Mouse (Mus musculus): ENCODE measurements around the gene Sftpd.

The Sftpd gene

DNA sequence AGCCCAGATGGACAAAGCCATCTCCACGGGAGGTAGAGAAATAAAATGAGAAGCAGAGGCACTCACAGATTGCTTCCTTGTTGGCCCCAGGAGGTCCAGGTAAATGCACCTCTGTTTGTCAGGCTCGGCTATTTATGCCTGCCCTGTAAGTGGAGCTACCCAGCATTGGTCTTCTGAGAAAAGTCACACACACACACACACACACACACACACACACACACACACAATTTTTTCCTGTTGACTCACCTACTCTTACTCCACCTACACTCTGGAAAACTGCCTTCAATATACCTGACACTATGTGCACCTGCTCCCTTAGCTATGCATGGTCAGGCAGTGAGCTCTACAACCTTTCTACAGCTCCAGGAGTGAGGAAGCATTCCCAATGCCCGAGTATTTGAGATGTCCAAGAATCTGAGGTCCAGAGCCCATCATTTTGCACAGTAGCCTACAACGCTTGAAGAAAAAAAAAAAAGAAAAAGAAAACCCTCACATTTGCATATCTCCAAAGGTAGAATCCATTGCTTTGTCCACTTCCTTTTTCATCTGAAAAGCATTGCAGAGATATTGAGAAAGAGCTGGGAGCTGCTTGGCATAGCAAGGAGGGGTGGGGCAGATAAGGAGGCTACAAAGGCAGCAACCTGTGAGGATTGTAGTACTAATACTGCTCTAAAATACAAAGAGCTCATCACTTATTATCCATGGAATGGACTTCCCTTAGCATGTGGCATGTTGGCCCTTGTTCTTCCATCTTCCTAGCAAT, at the start of gene Sftpd:
TSS of gene Sftpd (minus strand) at position 91 of the 763 bp plus-strand sequence.
- DNase-seq (ENCODE audit: low spot score in 2 of 2) = no peak

DNA sequence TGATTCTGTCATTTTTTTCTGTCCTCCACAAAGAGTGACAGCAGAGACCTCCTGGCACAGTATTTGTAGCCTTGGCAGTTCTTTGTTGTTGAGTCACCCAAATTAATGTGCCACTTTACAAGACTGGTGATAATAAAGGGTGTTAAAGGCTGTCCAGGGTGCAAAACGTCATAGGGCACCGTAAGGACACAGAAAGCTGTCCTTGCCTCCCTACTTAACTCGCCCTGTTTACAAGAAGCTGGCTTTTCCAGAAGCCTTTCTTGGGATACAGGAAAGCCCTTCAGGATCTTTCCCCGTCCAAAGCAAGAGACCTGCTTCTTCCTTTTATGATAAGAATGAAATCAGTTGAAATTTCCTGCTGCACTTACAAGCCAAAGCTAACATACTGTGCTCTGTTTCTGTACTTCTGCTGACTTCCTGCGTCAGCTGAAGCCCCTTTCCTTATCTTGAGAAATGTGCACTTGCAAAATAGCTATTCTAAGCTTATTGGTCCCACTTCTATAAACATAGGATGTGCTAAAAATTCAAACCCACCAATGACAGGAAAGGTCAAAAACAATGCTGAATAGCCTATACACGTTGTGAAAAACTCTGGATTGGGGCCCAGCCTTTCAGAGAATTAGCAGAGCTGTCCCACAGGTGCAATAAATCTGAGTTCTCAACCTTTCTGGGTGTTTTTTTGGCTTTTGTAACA, 13.2 kb upstream of the Sftpd start:
- peak; percentile 6 to 14 for DNase-seq (ENCODE audit: low spot score in 2 of 2)

DNA sequence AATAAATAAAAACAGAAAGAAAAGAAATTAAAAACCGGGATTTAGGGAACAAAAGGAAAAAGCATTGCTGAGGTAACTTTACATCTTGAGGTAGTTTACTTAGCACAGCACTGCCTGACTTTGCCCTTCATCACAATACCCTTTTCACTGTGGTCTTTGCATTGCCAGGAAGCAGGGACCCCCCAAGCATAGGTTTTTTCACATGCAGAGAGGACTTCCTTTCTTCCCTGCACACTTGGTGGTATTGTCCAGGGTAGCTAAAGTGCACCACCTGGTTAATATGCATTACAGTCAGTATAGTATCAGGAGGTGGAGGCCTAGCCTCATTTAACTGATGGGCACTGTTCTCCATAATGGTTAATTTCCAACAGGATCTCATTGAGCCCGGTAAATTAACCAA, 4.5 kb upstream of the Sftpd start:
- DNase-seq (ENCODE audit: low spot score in 2 of 2) = no peak

DNA sequence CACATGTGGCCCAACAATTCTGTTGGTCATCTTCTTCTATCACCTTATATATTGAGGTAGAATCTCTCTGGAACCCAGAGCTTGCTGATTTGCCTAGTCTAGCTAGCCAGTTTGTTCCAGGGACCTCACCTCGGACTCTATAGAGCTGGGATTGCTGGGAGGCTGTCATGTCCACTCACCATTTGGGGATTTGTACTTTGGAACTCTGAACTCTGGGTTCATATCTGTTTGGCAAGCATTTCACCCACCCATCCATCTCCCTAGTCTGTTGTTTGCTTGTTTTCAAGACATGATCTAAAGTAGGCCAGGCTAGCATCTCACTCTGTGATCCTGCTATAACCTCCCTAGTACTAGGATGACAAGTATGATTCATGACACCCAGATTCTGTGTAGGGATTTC, 10.1 kb downstream of the Sftpd start:
- no peak for DNase-seq (ENCODE audit: low spot score in 2 of 2)

DNA sequence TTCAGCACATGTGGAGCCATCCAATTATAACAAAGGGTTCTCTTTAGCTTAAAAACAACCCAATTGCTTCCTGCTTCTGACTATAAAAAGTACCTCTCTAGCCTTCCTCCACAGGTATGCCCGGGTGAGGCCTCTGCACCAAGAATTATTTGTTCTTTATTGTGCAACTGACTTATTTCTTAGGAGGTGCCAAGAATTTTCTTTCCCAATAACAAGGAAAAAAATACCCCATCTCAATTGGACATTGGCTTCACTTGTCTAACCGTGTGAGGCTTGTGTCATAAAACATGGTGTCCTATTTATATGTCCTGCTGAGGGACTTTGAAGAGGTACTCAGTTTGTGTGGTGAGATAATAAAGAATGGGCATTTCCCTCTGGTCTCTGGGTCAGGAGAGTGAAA, 14.4 kb downstream of the Sftpd start:
- no peak for DNase-seq (ENCODE audit: low spot score in 2 of 2)

DNA sequence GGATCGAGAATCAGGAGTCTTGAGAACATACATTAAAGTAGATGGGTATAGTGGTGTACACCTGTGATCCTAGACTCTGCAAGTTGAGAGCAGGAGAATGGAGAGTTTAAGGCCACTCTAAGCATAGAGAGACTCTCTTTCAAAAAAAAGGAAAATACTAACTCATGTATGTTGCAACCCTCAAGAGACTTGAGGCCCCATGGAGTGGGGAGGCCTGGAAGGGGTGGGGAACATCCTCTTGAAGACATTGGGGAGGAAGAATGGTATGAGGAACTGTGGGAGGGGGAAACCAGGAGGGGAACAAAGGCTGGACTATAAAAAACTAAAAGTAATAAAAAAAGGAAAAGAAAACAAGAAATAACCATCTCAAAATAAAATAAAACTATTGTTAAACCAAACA, 16.4 kb downstream of the Sftpd start:
- DNase-seq (ENCODE audit: low spot score in 2 of 2) = no peak

DNA sequence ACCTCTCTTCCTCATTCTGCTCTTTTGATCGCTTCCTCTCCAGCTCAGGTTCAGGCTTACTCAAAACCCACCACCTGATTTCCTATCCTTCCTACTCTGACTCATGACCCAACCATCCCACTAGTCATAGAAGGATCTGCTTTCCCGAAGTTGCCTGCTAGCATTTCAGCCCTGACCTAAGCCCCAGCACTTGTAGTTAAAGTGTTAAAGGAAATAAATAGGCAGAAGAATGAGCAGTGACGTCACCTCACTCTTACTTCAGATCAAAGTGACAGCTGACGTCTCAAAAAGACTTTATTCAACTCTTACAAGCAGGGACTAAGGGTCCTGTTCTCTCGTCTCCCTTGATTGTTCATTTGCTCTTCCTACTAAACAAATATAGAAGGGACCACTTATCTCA, 17.7 kb downstream of the Sftpd start:
- DNase-seq (ENCODE audit: low spot score in 2 of 2) = no peak

DNA sequence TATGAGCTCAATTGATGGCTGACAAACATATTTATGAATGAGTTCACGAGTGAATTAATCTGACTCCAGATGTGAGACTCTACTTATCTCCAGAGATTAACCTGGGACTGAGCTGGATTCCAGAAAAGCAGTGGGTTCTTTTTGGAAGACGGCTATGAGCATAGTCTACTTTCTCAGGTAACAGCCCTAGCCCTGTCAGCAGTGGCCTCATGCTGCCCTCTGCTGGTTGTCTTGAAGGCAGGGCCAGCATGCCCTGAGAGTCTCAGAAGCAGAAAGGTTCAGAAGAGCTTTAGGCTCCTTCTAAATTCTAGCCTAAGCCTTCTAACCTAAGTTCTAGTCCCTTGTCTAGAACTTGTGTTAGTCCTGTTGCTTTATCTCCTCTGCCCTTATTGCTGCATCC, 22.3 kb downstream of the Sftpd start:
- peak in 1 of 2 experiments; percentile 18 for DNase-seq (ENCODE audit: low spot score in 2 of 2)

DNA sequence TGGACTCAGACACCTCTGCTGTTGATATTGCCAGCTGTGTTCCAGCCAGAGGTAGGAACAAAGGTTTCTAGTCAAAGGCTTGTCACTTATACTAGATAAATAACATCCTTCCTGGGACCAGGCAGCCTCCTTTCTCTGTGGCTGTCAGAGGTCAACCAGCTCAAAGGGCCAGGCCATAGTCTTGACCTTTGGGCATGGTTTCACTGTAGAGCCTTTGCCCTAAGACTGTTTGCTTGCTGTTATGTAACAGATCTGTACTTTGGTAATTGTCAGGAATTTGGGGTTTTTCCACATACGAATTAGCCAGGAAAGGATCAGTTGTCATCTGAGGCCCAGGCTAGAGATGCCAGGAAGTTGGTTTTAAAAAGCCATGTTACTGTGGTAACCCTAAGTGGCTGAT, 24.2 kb downstream of the Sftpd start:
- no peak for DNase-seq (ENCODE audit: low spot score in 2 of 2)

DNA sequence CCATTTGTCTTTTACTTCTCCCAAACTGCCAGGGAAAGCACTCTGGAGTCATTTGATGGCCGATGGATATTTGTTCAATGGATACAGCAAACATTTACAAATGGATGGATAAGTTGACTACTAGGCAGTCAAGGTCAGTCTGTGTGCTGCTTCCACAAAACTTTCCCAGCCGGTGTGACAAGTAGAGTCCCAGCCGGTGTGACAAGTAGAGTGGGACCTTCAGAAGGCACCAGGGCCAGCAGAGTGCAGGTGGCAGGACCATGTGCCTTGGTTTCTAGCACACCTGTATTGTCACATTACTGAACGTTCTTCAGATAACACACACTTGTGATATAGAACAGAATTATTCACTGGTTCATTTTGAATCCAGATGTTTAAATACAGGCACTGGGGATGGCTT, 24.9 kb downstream of the Sftpd start:
- DNase-seq (ENCODE audit: low spot score in 2 of 2) = no peak

DNA sequence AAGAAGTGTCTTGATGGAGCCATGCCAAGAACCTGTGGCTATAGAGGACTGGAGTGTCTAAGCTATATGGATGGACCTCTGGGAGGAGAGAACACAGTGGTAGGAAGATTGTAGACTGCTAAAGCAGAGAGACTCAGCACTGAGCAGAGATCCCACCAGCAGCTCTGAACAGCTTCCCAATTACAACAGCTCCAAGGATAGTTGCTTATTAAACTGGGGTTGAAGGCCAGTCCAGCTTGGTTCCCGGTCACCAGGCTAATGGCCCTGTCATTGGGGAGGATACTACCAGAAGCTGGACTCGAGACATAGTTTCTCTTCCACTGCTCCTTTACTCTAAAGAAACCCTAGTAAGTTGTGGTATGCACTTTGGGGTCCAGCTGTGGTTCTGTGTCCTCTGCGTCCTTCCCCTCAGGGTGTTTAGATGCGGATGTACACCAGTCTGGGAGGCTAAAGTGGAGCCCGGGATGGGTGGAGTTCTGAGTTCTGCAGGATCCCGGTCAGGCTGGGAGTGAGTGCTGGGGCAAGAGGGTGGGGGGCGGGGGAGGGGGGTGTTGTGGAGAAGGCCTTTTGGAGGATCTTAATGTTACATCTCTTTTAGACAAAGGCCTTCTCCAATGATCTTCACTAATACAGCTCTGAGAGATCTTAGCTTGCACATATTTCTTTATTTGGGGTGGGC, 33.6 kb downstream of the Sftpd start, which contains the start of gene Mbl1:
TSS of gene Mbl1 (plus strand) at position 239 of the 679 bp plus-strand sequence.
- DNase-seq (ENCODE audit: low spot score in 2 of 2) = no peak

DNA sequence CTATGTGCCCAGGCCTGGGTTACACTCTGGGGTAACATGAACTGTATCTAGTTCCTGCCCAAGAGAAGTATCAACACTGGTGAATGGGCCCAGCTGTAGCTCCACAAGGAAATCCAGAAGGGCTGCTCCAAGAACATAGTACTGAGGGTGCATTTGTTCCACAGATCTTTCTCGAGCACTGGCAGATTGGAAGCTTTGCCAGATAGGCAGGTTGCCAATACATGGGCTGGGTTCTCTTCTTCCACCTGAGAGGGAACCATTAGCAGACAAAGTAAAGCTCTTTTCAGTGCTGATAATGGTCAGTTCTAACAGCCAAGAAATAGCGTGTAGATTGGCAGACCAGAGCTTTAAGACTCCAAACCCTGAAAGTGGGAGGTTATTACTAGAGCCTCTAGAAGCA, 37.6 kb downstream of the Sftpd start:
- DNase-seq (ENCODE audit: low spot score in 2 of 2) = no peak

DNA sequence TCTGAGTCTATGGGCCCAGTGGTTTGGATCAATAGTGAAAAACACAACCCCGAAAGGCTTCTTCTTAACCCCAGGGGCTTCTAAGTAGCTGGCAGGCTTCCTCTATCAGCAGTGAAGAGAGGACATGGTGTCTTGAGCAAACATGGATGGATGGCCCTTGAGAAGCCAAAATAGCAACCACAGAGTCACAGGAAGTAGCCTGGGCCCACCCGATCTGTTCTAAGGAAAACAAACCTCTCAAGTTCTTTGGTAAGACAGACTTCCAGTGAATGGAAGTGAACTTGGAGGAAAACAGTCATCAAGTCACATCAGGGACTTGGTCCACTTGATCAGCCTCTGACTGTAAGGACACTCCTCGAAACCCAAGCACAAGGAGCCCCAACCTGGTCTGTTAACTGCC, 38.0 kb downstream of the Sftpd start:
- no peak for DNase-seq (ENCODE audit: low spot score in 2 of 2)

DNA sequence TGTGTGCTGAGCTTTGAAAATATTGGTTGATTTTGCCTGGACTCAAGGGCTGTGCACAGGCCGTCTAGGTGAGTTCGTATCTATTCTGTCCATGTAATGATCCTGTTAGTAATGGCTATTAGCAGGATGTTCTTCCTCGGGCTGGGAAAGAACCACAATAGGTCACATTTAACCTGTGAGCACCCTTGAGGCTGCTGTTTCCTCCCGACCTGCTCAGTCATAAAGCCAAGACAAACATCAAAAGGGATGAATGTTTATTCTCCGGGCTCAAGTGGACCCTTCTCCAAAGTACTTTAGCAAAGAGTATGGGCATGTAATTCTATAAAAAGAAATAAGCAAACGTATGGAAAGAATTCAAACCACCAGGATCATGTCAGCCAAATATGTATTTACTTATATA, 38.9 kb downstream of the Sftpd start:
- no peak for DNase-seq (ENCODE audit: low spot score in 2 of 2)

DNA sequence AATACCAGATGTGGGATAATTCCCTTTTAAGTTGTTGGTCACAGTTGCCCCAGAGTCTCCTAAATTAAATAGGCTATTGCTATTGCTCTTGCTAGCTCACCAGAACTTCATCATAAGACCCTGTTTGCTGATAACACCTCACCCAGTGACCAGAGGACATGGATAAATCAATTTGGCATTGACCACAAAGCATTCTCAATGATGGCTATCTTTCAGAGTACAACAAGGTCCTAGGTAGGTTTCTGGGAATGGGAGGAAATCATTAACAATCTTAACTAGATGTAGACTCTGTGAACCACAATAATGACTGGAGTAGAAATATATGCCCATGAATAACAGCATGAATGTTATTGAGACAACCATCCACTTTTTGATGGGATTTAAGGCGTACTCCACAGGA, 44.3 kb downstream of the Sftpd start:
- DNase-seq (ENCODE audit: low spot score in 2 of 2) = no peak

DNA sequence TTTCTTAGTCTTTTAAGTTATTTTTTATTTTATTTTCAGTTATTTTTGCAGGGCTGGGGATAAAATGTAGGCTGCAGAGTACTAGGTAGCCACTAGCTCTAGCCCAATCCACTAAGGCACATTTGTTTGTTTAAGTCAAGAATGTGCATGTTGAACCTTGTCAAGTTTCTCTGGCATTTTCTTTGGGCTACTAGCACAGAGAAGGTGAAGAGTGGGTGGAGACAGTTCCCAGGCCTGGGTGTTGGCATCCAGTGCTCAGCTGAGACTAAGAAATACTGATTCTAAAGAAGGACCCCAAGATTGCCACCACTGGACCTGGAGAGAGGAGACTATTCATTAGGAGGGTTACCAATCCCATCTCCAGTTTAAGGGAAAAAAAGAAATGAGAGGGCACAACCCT, 47.9 kb downstream of the Sftpd start:
- DNase-seq (ENCODE audit: low spot score in 2 of 2) = no peak

DNA sequence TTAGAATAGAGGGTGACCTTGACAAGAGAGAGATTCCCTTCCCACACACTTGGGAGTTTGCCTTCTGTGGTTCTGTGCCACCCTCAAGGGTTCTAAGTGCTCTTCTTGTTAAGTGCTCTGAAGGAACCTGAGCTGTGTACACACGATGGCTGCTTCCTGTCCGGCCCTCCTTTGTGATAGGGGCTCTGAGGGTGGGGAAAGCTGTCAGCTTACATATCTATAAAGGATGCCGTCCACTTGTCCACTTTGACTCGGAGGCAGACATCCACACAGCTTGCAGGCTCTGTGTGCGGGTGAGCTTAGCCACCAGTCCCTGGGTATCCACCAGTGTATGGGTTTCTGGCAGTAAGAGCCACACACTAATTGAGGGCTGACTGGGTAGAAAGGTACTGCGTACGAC, 53.4 kb downstream of the Sftpd start, which contains the start of gene Sftpa1:
TSS of gene Sftpa1 (plus strand) at position 243 of the 400 bp plus-strand sequence.
- no peak for DNase-seq (ENCODE audit: low spot score in 2 of 2)

DNA sequence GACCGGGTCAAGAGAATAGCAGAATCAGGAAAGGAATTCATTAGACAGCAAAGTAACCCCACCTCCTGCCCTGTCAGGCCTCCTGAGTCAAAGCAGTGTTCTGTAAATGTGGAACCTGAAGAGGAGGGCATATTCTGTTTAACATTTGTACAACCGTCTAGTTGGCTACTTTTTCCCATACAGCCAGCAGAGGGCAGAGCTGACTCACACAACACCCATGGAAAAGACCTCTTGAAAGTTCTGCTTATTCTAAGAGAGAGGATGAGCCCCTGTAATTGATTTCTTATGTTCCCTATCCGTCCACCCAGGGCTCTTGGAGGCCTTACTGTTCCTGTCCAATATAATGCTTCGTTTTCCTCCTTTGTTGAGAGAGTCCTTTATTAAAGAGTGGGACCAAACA, 57.0 kb downstream of the Sftpd start:
- DNase-seq (ENCODE audit: low spot score in 2 of 2) = no peak

DNA sequence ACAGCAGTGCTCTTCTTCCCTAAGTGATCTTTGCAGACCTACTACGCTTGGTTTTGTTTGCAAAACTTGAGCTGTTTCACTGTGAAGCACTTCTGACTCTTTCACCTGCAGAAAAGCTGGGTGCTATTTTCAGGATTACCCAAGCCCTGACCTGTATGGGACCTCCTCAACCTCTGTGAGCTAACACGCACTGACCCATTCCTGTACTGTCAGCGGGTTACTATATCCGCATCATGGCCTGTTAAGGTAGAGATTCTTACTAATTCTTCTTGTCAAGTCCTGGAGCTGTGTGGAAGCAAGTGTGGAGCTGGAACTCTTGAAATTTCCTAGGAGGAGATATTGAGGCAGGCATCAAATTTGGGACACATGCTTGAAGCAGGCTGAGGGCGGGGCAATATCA, 60.3 kb downstream of the Sftpd start:
- no peak for DNase-seq (ENCODE audit: low spot score in 2 of 2)

Measured in heart, adult 9 months (tissue).